Mouse (Mus musculus): ENCODE measurements at regions not wholly inside any gene's neighbourhood (a gene's known extent, or its start where the extent isn't known, plus 50 kb on each side); places are given as distances from the start of the nearest gene placed in this dataset.

GRCm38 (mm10) chrX:23556271-23556670 is 136.6 kb upstream of the Wdr44 start:
- peak; percentile 14 for DNase-seq

- peak; percentile 17 for DNase-seq
Measured at GRCm38 (mm10) chrX:23565581-23565980, 127.3 kb upstream of the Wdr44 start.
